Mouse (Mus musculus): ENCODE measurements around the gene Smim11. TPM values are rescaled to one million over a fixed set of nuclear protein-coding genes. Genes with fewer than 3 reads are reported as not detected.
A peak's percentile ranks its signal among the peaks of the same experiment; 100 is the strongest.

Smim11 gene
- polyA plus RNA-seq, 1 experiment, result 35.8 TPM

GRCm38 (mm10) chr16:92305519-92305918 lies 4.4 kb downstream of the Smim11 start:
- H3K27ac ChIP-seq (ENCODE audit: insufficient read depth, low read length), result no peak overlapping the region
- 98% methylated on average over 2 of the region's 2 CpGs for WGBS
- peaks cover 6% of the 10 kb centered on the region; the same call in 1 of the 2 replicates for H3K4me1 ChIP-seq (ENCODE audit: control insufficient read depth, insufficient read depth, low read length)
- TF ChIP-seq POLR2A (IDR thresholded peaks at IDR 0.05; ENCODE audit: borderline replicate concordance, insufficient read depth, low read length), result no peak
- H3K27me3 ChIP-seq (ENCODE audit: control insufficient read depth, insufficient read depth, low read length), result no peaks in the 10 kb centered on the region
- H3K4me3 ChIP-seq (replicated peaks; ENCODE audit: insufficient read depth, low read depth, low read length), result no peak overlapping the region
- DNase-seq, result no peak

GRCm38 (mm10) chr16:92307947-92308346 lies 6.9 kb downstream of the Smim11 start:
- no peak overlapping the region for H3K4me3 ChIP-seq (replicated peaks; ENCODE audit: insufficient read depth, low read depth, low read length)
- no peaks in the 10 kb centered on the region for H3K4me1 ChIP-seq (ENCODE audit: control insufficient read depth, insufficient read depth, low read length)
- no peak overlapping the region for H3K27ac ChIP-seq (ENCODE audit: insufficient read depth, low read length)
- DNase-seq, result no peak
- TF ChIP-seq CTCF (IDR thresholded peaks at IDR 0.05; ENCODE audit: borderline replicate concordance, insufficient read depth, low read depth, low read length) (no peak), POLR2A (IDR thresholded peaks at IDR 0.05; ENCODE audit: borderline replicate concordance, insufficient read depth, low read length) (no peak)
- 67% methylated on average over 3 of the region's 3 CpGs for WGBS
- no peaks in the 10 kb centered on the region for H3K27me3 ChIP-seq (ENCODE audit: control insufficient read depth, insufficient read depth, low read length)

GRCm38 (mm10) chr16:92309126-92309525 lies 8.0 kb downstream of the Smim11 start:
- DNase-seq, result no peak

GRCm38 (mm10) chr16:92313953-92314741 lies 13.1 kb downstream of the Smim11 start:
- no peaks in the 10 kb centered on the region for H3K27me3 ChIP-seq (ENCODE audit: control insufficient read depth, insufficient read depth, low read length)
- no peak overlapping the region for H3K27ac ChIP-seq (ENCODE audit: insufficient read depth, low read length)
- no peaks in the 10 kb centered on the region for H3K4me1 ChIP-seq (ENCODE audit: control insufficient read depth, insufficient read depth, low read length)
- peak; percentile 50 to 58 for DNase-seq
- TF ChIP-seq POLR2A (IDR thresholded peaks at IDR 0.05; ENCODE audit: borderline replicate concordance, insufficient read depth, low read length), result no peak
- peak; percentile 85; the same call in 1 of the 2 replicates for TF ChIP-seq CTCF (IDR thresholded peaks at IDR 0.05; ENCODE audit: borderline replicate concordance, insufficient read depth, low read depth, low read length)
- no peak overlapping the region for H3K4me3 ChIP-seq (replicated peaks; ENCODE audit: insufficient read depth, low read depth, low read length)
- 52% methylated on average over 13 of the region's 13 CpGs for WGBS

More at GRCm38 (mm10) chr16:92309126-92309525, 8.0 kb downstream of the Smim11 start:
- no peak overlapping the region for H3K27ac ChIP-seq (ENCODE audit: insufficient read depth, low read length)
- H3K4me1 ChIP-seq (ENCODE audit: control insufficient read depth, insufficient read depth, low read length), result no peaks in the 10 kb centered on the region
- no peak overlapping the region for H3K4me3 ChIP-seq (replicated peaks; ENCODE audit: insufficient read depth, low read depth, low read length)
- H3K27me3 ChIP-seq (ENCODE audit: control insufficient read depth, insufficient read depth, low read length), result no peaks in the 10 kb centered on the region
- 26% methylated on average over 4 of the region's 4 CpGs for WGBS
- TF ChIP-seq POLR2A (IDR thresholded peaks at IDR 0.05; ENCODE audit: borderline replicate concordance, insufficient read depth, low read length) (no peak), CTCF (IDR thresholded peaks at IDR 0.05; ENCODE audit: borderline replicate concordance, insufficient read depth, low read depth, low read length) (no peak)

GRCm38 (mm10) chr16:92316049-92316738 lies 15.1 kb downstream of the Smim11 start:
- no peaks in the 10 kb centered on the region for H3K27me3 ChIP-seq (ENCODE audit: control insufficient read depth, insufficient read depth, low read length)
- 79% methylated on average over 7 of the region's 7 CpGs for WGBS
- no peak overlapping the region for H3K4me3 ChIP-seq (replicated peaks; ENCODE audit: insufficient read depth, low read depth, low read length)
- no peak for TF ChIP-seq CTCF (IDR thresholded peaks at IDR 0.05; ENCODE audit: borderline replicate concordance, insufficient read depth, low read depth, low read length)
- TF ChIP-seq POLR2A (IDR thresholded peaks at IDR 0.05; ENCODE audit: borderline replicate concordance, insufficient read depth, low read length), result no peak
- no peak overlapping the region for H3K27ac ChIP-seq (ENCODE audit: insufficient read depth, low read length)
- no peak for DNase-seq
- H3K4me1 ChIP-seq (ENCODE audit: control insufficient read depth, insufficient read depth, low read length), result no peaks in the 10 kb centered on the region

- no peak for DNase-seq
- WGBS, result 57% methylated on average over 20 of the region's 20 CpGs
- no peak overlapping the region for H3K4me3 ChIP-seq (replicated peaks; ENCODE audit: insufficient read depth, low read depth, low read length)
- no peaks in the 10 kb centered on the region for H3K27me3 ChIP-seq (ENCODE audit: control insufficient read depth, insufficient read depth, low read length)
- no peak overlapping the region for H3K27ac ChIP-seq (ENCODE audit: insufficient read depth, low read length)
- H3K4me1 ChIP-seq (ENCODE audit: control insufficient read depth, insufficient read depth, low read length), result no peaks in the 10 kb centered on the region
- TF ChIP-seq CTCF (IDR thresholded peaks at IDR 0.05; ENCODE audit: borderline replicate concordance, insufficient read depth, low read depth, low read length), result peak; percentile 18; the same call in 1 of the 2 replicates
- TF ChIP-seq POLR2A (IDR thresholded peaks at IDR 0.05; ENCODE audit: borderline replicate concordance, insufficient read depth, low read length), result no peak
These were observed 18.4 kb downstream of the Smim11 start for GRCm38 (mm10) chr16:92319353-92320109.

GRCm38 (mm10) chr16:92320361-92320760 lies 19.3 kb downstream of the Smim11 start:
- Histone ChIP-seq H3K4me3 (replicated peaks; ENCODE audit: insufficient read depth, low read depth, low read length) (no peak overlapping the region), H3K4me1 (ENCODE audit: control insufficient read depth, insufficient read depth, low read length) (no peaks in the 10 kb centered on the region), H3K27ac (ENCODE audit: insufficient read depth, low read length) (no peak overlapping the region), H3K27me3 (ENCODE audit: control insufficient read depth, insufficient read depth, low read length) (no peaks in the 10 kb centered on the region)
- 90% methylated on average over 3 of the region's 3 CpGs for WGBS
- no peak for TF ChIP-seq POLR2A (IDR thresholded peaks at IDR 0.05; ENCODE audit: borderline replicate concordance, insufficient read depth, low read length)
- TF ChIP-seq CTCF (IDR thresholded peaks at IDR 0.05; ENCODE audit: borderline replicate concordance, insufficient read depth, low read depth, low read length), result no peak
- no peak for DNase-seq
